Mouse (Mus musculus): ENCODE results near the gene Rere. TPM values are rescaled to one million over a fixed set of nuclear protein-coding genes. Genes with fewer than 3 reads are reported as not detected.
A peak's percentile ranks its signal among the peaks of the same experiment; 100 is the strongest.
"Not testable (repeated sequence)": the region's sequence is repeated elsewhere in the genome, so short reads cannot be mapped to it uniquely, and the experiment has no call there.

Gene Rere
- total and polyA plus RNA-seq, 2 experiments from 2014 or later = 25.9 to 32.9 TPM

DNA sequence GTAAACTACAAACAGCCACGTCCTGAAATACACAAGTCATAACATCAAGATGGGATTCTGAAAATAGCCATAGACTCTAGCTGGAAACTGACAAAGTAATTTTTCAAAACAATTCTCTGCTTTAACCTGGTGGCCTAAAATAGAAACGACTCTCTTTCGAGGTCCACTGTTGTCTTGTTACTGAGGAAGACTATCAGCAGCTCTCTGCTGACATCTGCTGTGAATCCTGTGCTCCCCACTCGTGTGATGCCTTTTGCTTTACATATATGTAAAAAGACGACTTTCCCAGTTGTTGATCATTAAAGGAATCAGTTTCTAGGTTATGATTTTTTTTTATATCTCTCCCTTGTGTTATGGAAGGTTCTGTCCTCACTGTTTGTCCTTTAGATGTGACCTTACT, 194.8 kb downstream of the Rere start:
- H3K4me2 ChIP-seq (ENCODE audit: low read depth, low read length) = no peak overlapping the region
- no peaks in the 10 kb centered on the region for H3K9me3 ChIP-seq (ENCODE audit: low read length)
- peak; percentile 59 for TF ChIP-seq CTCF (IDR thresholded peaks at IDR 0.05; ENCODE audit: low read depth)
- H3K27me3 ChIP-seq (ENCODE audit: insufficient read depth, low read length) = no peaks in the 10 kb centered on the region
- no peak overlapping the region for H3K27ac ChIP-seq
- H3K4me3 ChIP-seq (ENCODE audit: low read length) = no peak overlapping the region
- DNase-seq (ENCODE audit: low spot score) = peak; percentile 55
- H3K4me1 ChIP-seq (ENCODE audit: insufficient read depth, low read length) = no peaks in the 10 kb centered on the region
- no peak overlapping the region for H3K9ac ChIP-seq (replicated peaks; ENCODE audit: low read length)
- peaks cover 11% of the 10 kb centered on the region; the same call in 1 of the 2 replicates for H3K36me3 ChIP-seq (ENCODE audit: insufficient read depth, low read length)
- no peak for ATAC-seq
- 46% methylated on average over 5 of the region's 5 CpGs for WGBS

GRCm38 (mm10) chr4:150478006-150478405, 196.6 kb downstream of the Rere start:
- 93% methylated on average over 6 of the region's 6 CpGs for WGBS

GRCm38 (mm10) chr4:150483081-150483480, 201.6 kb downstream of the Rere start:
- H3K36me3 ChIP-seq (ENCODE audit: insufficient read depth, low read length); H3K4me3 ChIP-seq (ENCODE audit: low read length); ATAC-seq; H3K9me3 ChIP-seq (ENCODE audit: low read length); H3K4me2 ChIP-seq (ENCODE audit: low read depth, low read length); H3K9ac ChIP-seq (replicated peaks; ENCODE audit: low read length); H3K27me3 ChIP-seq (ENCODE audit: insufficient read depth, low read length); H3K4me1 ChIP-seq (ENCODE audit: insufficient read depth, low read length); H3K27ac ChIP-seq; DNase-seq (ENCODE audit: low spot score): not testable (repeated sequence)
- 92% methylated on average over 5 of the region's 5 CpGs for WGBS

More at GRCm38 (mm10) chr4:150478006-150478405, 196.6 kb downstream of the Rere start:
- DNase-seq (ENCODE audit: low spot score) (no peak), ATAC-seq (no peak)
- Histone ChIP-seq H3K36me3 (ENCODE audit: insufficient read depth, low read length) (peaks cover 11% of the 10 kb centered on the region; the same call in 1 of the 2 replicates), H3K9me3 (ENCODE audit: low read length) (no peaks in the 10 kb centered on the region), H3K4me3 (ENCODE audit: low read length) (no peak overlapping the region), H3K27ac (no peak overlapping the region), H3K9ac (replicated peaks; ENCODE audit: low read length) (no peak overlapping the region), H3K4me1 (ENCODE audit: insufficient read depth, low read length) (no peaks in the 10 kb centered on the region), H3K27me3 (ENCODE audit: insufficient read depth, low read length) (no peaks in the 10 kb centered on the region), H3K4me2 (ENCODE audit: low read depth, low read length) (no peak overlapping the region)
- TF ChIP-seq CTCF (IDR thresholded peaks at IDR 0.05; ENCODE audit: low read depth) = no peak

- peaks cover 13% of the 10 kb centered on the region; the same call in 1 of the 2 replicates for H3K4me1 ChIP-seq (ENCODE audit: insufficient read depth, low read length)
- 38% methylated on average over 2 of the region's 2 CpGs for WGBS
- H3K9ac ChIP-seq (replicated peaks; ENCODE audit: low read length) = no peak overlapping the region
- no peaks in the 10 kb centered on the region for H3K36me3 ChIP-seq (ENCODE audit: insufficient read depth, low read length)
- H3K27me3 ChIP-seq (ENCODE audit: insufficient read depth, low read length) = no peaks in the 10 kb centered on the region
- ATAC-seq (no peak), DNase-seq (ENCODE audit: low spot score) (no peak)
- no peaks in the 10 kb centered on the region for H3K9me3 ChIP-seq (ENCODE audit: low read length)
- no peak for TF ChIP-seq CTCF (IDR thresholded peaks at IDR 0.05; ENCODE audit: low read depth)
- H3K27ac ChIP-seq = no peak overlapping the region
- H3K4me3 ChIP-seq (ENCODE audit: low read length) = no peak overlapping the region
- no peak overlapping the region for H3K4me2 ChIP-seq (ENCODE audit: low read depth, low read length)
These were observed 204.7 kb downstream of the Rere start for GRCm38 (mm10) chr4:150486097-150486496.

- Histone ChIP-seq H3K4me2 (ENCODE audit: low read depth, low read length) (no peak overlapping the region), H3K4me1 (ENCODE audit: insufficient read depth, low read length) (peaks cover 13% of the 10 kb centered on the region; the same call in 1 of the 2 replicates), H3K36me3 (ENCODE audit: insufficient read depth, low read length) (no peaks in the 10 kb centered on the region), H3K9ac (replicated peaks; ENCODE audit: low read length) (no peak overlapping the region), H3K27me3 (ENCODE audit: insufficient read depth, low read length) (no peaks in the 10 kb centered on the region), H3K27ac (no peak overlapping the region), H3K4me3 (ENCODE audit: low read length) (no peak overlapping the region), H3K9me3 (ENCODE audit: low read length) (no peaks in the 10 kb centered on the region)
- ATAC-seq (no peak), DNase-seq (ENCODE audit: low spot score) (no peak)
- TF ChIP-seq CTCF (IDR thresholded peaks at IDR 0.05; ENCODE audit: low read depth) = no peak
- 57% methylated on average over 5 of the region's 5 CpGs for WGBS
These were observed 205.7 kb downstream of the Rere start for GRCm38 (mm10) chr4:150487109-150487508.

GRCm38 (mm10) chr4:150488096-150488748, 206.8 kb downstream of the Rere start:
- Histone ChIP-seq H3K4me2 (ENCODE audit: low read depth, low read length) (peak overlapping the region; percentile 60), H3K27ac (peak overlapping the region; percentile 82), H3K27me3 (ENCODE audit: insufficient read depth, low read length) (no peaks in the 10 kb centered on the region), H3K4me1 (ENCODE audit: insufficient read depth, low read length) (peaks cover 13% of the 10 kb centered on the region; the same call in 1 of the 2 replicates), H3K9ac (replicated peaks; ENCODE audit: low read length) (peak overlapping the region; percentile 58), H3K4me3 (ENCODE audit: low read length) (peak overlapping the region; percentile 37), H3K9me3 (ENCODE audit: low read length) (no peaks in the 10 kb centered on the region), H3K36me3 (ENCODE audit: insufficient read depth, low read length) (no peaks in the 10 kb centered on the region)
- no peak for TF ChIP-seq CTCF (IDR thresholded peaks at IDR 0.05; ENCODE audit: low read depth)
- peak; percentile 95 for DNase-seq (ENCODE audit: low spot score)
- WGBS = 10% methylated on average over 12 of the region's 12 CpGs
- ATAC-seq = peak; percentile 96

DNA sequence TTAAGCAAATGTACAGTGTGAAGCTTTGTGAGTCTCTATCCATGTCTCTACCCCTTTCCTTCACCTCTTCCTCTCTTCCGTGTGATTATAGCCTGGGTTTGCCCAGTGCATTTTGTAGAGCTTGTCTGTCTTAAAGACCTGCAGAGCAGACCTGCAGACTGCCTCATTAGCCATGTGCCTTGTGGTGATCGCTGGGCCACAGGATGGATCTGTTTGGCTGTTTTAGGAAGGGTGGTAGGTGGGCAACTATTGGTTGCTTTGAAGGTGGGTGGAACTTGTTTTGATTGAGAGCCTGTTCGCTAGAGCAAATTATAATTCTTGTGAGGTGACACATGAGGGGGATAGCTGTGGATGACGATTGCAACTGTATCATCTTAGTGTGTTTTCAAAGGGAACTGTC, 207.3 kb downstream of the Rere start:
- Histone ChIP-seq H3K9ac (replicated peaks; ENCODE audit: low read length) (peak overlapping the region; percentile 58), H3K4me3 (ENCODE audit: low read length) (peak overlapping the region; percentile 37), H3K27me3 (ENCODE audit: insufficient read depth, low read length) (no peaks in the 10 kb centered on the region), H3K9me3 (ENCODE audit: low read length) (no peaks in the 10 kb centered on the region), H3K27ac (peak overlapping the region; percentile 82), H3K4me1 (ENCODE audit: insufficient read depth, low read length) (peaks cover 16% of the 10 kb centered on the region; the same call in 1 of the 2 replicates), H3K36me3 (ENCODE audit: insufficient read depth, low read length) (no peaks in the 10 kb centered on the region), H3K4me2 (ENCODE audit: low read depth, low read length) (peak overlapping the region; percentile 60)
- WGBS = 32% methylated on average over 4 of the region's 4 CpGs
- ATAC-seq (peak; percentile 25; the same call in 1 of the 2 replicates), DNase-seq (ENCODE audit: low spot score) (peak; percentile 14)
- TF ChIP-seq CTCF (IDR thresholded peaks at IDR 0.05; ENCODE audit: low read depth) = no peak
